Mouse (Mus musculus) embryonic facial prominence, embryonic 14.5 days (tissue): ENCODE results near the gene Asb18. TPM values are rescaled to one million over a fixed set of nuclear protein-coding genes. Genes with fewer than 3 reads are reported as not detected.
A peak's percentile ranks its signal among the peaks of the same experiment; 100 is the strongest.

ENCODE experiments used
- ATAC-seq: fragments of 200-750 bp; cut with Nextera tagmentation; 2 replicates; pipeline ENCODE4 v1.8.0; 2017; ENCODE audit warnings: low read depth, moderate number of reproducible peaks, moderate TSS enrichment
- DNase-seq: peaks from one replicate; pipeline ENCODE4 v3.0.0-alpha.2; 2015; ENCODE audit warnings: low spot score
- H3K27ac ChIP-seq: fragments of 300-500 bp; sonication (generic); replicated peaks from 2 replicates; pipeline ENCODE4 v1.5.1; 2014; ENCODE audit warnings: low read depth, mild to moderate bottlenecking, low read length, moderate library complexity
- H3K27me3 ChIP-seq: fragments of 300-500 bp; sonication (generic); replicated peaks from 2 replicates; pipeline ENCODE4 v1.6.1; 2014; ENCODE audit warnings: low read length; ENCODE audit not compliant: control insufficient read depth, insufficient read depth
- H3K36me3 ChIP-seq: fragments of 300-500 bp; sonication (generic); 2 replicates; pipeline ENCODE4 v1.6.1; 2014; ENCODE audit warnings: low read length, mixed read lengths; ENCODE audit not compliant: control insufficient read depth, insufficient read depth
- H3K4me1 ChIP-seq: fragments of 300-500 bp; sonication (generic); 2 replicates; pipeline ENCODE4 v1.6.1; 2014; ENCODE audit warnings: antibody characterized with exemption, low read length; ENCODE audit not compliant: control insufficient read depth, insufficient read depth
- H3K4me2 ChIP-seq: fragments of 300-500 bp; sonication (generic); 2 replicates; pipeline ENCODE4 v1.6.1; 2014; ENCODE audit warnings: low read depth, mild to moderate bottlenecking, low read length, moderate library complexity, mixed read lengths
- H3K4me3 ChIP-seq: fragments of 300-500 bp; sonication (generic); 2 replicates; pipeline ENCODE4 v1.5.1; 2014; ENCODE audit warnings: low read depth, mild to moderate bottlenecking, low read length
- H3K9ac ChIP-seq: fragments of 300-500 bp; sonication (generic); 2 replicates; pipeline ENCODE4 v1.6.1; 2014; ENCODE audit warnings: low read depth, mild to moderate bottlenecking, low read length, moderate library complexity, mixed read lengths
- H3K9me3 ChIP-seq: fragments of 300-500 bp; sonication (generic); 2 replicates; pipeline ENCODE4 v1.6.1; 2016; ENCODE audit warnings: low read length; ENCODE audit not compliant: control insufficient read depth
- WGBS: fragments of 180-500 bp; shearing (Covaris S2); extraction: QIAGEN DNeasy Blood & Tissue Kit; methylation state at CpG from one replicate; pipeline ENCODE4 v1.1.7; 2014; 5-methylcytosine and 5-hydroxymethylcytosine counted together
- polyA plus RNA-seq: library from polyadenylated mRNA; unstranded; fragments of >200 nt; fragmentation: Nextera tagmentation; extraction: Ambion mirVana; gene quantifications from 2 replicates; pipeline ENCODE4 v1.2.1, GENCODE M21; 2014

Gene Asb18
- polyA plus RNA-seq, 1 experiment from 2014 or later, result 0.31 TPM

DNA sequence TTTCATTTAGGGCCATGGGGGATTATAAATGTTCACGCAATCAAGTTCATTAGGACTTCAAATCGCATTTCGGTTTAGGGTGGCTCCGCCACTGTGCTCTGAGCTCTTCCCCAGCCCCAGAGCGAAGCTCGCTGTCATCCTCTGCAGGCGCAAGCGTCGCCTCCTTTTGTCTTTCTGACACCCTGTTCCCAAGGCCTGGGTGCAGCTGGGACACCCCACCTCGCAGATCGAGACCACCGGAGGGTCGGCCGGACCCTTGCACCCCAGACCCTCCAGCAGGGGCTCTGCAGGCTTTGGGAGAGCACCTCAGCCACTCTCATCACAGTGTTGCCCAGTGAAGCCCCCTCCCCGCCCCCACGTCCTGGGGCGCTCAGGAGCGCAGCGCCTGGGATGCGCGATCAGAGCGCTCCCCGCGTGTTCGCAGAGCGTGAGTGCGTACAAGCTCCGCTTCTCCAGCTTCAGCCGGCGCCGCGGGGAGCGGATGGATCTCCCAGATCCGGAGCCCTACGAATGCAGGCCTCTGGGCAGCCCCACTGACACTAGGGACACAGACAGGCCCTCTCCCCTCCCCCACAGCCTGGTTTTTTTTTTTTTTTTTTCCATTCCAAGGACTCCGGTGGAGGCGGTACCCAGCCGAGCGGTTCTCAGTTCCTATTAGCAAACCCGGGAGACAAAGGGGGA, 72.6 kb downstream of the Asb18 start:
- Histone ChIP-seq H3K9ac (peak overlapping the region; percentile 19; the same call in 1 of the 2 replicates), H3K9me3 (no peaks in the 10 kb centered on the region)

DNA sequence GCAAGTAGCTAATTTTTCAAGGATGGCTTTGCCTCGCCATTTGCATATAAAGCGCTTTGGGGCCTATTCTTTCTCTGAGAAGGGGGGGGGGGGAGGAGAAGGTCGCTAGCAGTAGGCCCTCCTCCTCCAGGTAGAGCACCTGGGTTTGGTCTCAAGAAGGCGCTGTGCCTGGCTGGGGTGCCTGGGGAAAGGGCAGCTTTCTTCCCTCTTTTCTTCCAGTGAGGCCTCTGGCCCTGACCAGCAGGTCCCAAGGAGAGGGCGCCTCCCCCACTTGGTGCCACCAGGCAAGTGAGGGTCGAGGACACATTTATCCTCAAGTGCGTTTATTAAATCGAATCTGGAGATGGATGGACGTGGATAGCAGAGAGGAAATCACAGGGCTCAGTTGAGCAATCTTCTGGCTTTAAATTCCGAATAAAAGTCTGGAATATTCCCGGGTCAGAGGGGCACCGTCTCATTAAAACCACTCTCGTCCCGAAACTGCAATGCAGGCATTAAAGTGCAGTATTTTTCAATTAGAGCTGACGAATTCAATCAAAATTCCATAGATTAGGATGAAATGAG, 73.4 kb downstream of the Asb18 start:
- Histone ChIP-seq H3K27me3 (peaks cover 94% of the 10 kb centered on the region), H3K9me3 (no peaks in the 10 kb centered on the region), H3K36me3 (no peaks in the 10 kb centered on the region), H3K4me1 (peaks cover 6% of the 10 kb centered on the region; the same call in 1 of the 2 replicates), H3K27ac (no peak overlapping the region), H3K9ac (no peak overlapping the region), H3K4me3 (no peak overlapping the region), H3K4me2 (no peak overlapping the region; the same call in 1 of the 2 replicates)
- 10% methylated on average over 15 of the region's 15 CpGs for WGBS
- ATAC-seq (no peak), DNase-seq (no peak)

More for the DNA sequence above, 72.6 kb downstream of the Asb18 start:
- Histone ChIP-seq H3K4me1 (peaks cover 6% of the 10 kb centered on the region; the same call in 1 of the 2 replicates), H3K36me3 (no peaks in the 10 kb centered on the region), H3K27me3 (peaks cover 88% of the 10 kb centered on the region), H3K27ac (no peak overlapping the region), H3K4me2 (peak overlapping the region; percentile 49), H3K4me3 (peak overlapping the region; percentile 32)
- DNase-seq (no peak), ATAC-seq (peak; percentile 42)
- WGBS, result under 1% methylated on average over 32 of the region's 40 CpGs

DNA sequence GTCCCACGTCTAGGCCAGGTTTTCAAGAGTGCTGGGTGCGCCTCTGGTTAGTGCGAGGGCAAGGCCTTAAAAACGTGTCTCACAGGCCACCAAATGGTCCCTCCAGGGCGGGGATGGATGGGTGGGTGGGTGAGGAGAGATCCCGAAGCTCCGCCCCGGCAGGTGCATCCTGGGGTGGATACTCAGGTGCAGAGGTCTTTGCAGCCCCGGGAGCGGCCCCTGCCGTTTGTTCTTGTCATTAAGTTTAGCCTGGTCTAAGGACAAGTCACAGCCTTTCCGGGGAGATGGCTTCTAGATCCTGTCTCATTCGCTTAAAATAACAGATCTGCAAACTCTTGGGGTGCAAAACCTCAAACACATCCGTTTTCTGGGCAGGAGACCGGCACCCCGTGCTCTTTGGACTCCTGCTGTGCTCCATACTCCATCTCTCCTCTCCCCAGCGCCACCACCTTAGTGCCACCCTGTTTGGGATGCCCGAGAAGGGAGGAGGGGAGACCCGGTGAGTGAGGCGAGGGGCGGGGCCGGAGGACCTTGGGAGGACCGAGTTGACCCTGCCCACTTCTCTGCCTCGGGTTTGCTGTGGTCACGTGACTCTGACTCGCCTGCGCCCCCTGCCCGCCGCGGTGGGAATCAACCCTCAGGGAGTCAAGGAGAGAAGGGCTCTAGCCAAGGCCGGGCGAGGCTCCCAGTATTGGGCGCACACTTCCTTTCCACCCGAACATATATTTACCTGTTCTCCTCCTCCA, 74.3 kb downstream of the Asb18 start:
- DNase-seq, result peak; percentile 61
- Histone ChIP-seq H3K9ac (no peak overlapping the region), H3K4me2 (peak overlapping the region; percentile 29; the same call in 1 of the 2 replicates), H3K27ac (no peak overlapping the region), H3K4me3 (peak overlapping the region; percentile 20; the same call in 1 of the 2 replicates), H3K27me3 (peaks cover 96% of the 10 kb centered on the region), H3K36me3 (no peaks in the 10 kb centered on the region), H3K9me3 (no peaks in the 10 kb centered on the region), H3K4me1 (peaks cover 10% of the 10 kb centered on the region)
- 4% methylated on average over 26 of the region's 34 CpGs for WGBS
- ATAC-seq, result peak; percentile 62; the same call in 1 of the 2 replicates

DNA sequence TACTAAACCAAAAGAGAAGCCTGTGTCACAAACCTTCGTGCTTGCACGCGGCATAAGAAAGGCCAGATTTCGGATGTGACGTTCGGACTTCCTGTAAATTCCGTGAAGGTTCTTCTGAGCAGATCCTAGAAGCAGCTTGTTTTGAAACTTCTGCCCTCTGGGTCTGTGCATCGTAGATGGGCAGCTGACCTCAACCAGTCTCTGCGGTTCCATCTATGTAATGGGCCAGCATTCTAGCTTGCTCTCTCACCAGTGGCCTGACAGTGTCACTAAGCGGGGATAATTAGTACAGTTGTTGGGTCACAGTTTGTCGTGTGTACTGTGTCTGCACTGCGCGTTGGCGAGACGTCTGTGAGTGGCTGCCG, 74.9 kb downstream of the Asb18 start:
- no peak for DNase-seq
- no peak overlapping the region for H3K4me3 ChIP-seq
- WGBS, result 30% methylated on average over 16 of the region's 16 CpGs
- no peak overlapping the region for H3K27ac ChIP-seq
- no peak overlapping the region for H3K4me2 ChIP-seq
- ATAC-seq, result no peak
- peaks cover 10% of the 10 kb centered on the region for H3K4me1 ChIP-seq
- H3K27me3 ChIP-seq, result peaks cover 97% of the 10 kb centered on the region
- no peaks in the 10 kb centered on the region for H3K9me3 ChIP-seq
- no peak overlapping the region for H3K9ac ChIP-seq
- H3K36me3 ChIP-seq, result no peaks in the 10 kb centered on the region

DNA sequence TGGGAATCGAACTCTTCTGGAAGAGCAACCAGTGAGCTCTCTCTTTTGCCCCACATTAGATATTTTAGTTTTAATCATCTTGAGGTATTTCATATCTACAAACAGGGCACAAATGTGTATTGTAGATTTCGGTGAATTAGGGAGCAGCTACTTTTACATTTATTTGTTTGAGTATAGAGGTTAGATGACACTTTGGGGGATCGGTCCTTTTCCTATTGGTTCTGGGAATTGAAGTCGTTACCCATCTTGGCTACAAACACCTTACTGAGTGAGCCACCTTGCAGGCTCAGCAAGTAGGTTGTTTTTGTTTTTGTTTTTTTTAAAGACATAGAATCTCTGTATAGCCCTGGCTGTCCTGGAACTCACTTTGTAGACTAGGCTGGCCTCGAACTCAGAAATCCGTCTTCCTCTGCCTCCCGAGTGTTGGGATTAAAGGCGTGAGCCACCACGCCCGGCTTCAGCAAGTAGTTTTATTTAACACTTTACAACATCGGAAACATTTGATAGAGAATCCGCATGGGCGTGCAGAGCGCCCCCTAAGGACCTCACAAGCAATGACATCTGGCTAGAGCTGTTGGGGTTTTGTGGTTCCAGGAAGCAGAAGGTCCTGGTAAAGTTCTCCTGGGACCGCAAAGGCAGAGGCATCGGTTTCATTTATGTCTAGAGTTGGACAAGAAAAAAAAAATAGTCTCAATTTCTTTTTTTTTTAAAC, 75.4 kb downstream of the Asb18 start:
- Histone ChIP-seq H3K27ac (no peak overlapping the region), H3K9ac (no peak overlapping the region), H3K9me3 (no peaks in the 10 kb centered on the region), H3K4me1 (peaks cover 10% of the 10 kb centered on the region), H3K4me2 (no peak overlapping the region), H3K36me3 (no peaks in the 10 kb centered on the region), H3K4me3 (no peak overlapping the region), H3K27me3 (peaks cover 97% of the 10 kb centered on the region)
- no peak for DNase-seq
- ATAC-seq, result no peak
- WGBS, result 24% methylated on average over 16 of the region's 16 CpGs

DNA sequence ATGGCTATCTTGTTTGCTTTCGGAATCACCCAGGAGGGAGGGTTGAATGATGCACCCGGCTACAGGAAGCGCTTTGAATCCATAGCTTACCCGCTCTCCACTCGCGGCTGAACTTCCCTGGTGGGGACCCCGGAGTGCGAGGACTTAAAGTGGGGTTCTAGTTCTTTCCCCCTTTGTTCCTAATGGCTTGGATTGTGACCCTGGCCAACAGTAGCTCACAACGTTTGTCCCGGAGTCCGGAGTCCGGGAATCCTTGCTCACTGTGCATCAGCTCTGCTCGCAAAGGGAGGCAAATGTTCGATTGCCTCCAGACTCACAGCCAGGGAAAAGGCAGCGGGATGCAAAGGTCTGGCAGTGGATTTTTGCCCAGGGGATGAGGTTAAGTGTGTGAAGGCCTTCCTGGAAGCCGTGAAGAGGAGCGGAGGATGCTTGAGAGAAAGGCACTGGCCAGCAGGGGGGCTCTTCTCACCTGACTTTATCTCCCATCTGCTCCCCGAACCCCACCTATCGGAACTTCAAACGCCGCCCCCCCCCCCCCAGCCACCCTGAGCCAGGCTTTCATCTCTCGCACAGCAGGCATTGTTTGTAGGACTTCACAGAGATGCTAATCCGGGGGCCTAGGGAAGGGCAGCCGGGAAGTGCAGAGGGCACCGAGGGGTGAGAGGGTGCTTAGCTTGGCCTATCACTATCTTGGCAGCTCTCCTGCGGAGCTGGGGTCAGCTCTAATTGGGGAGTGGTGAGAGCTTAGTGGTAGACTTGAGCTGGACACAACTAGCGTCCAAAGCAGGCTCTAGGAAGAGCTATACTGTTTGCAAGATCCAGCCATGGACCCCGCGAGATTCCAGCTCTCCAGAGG, 78.7 kb downstream of the Asb18 start:
- DNase-seq (no peak), ATAC-seq (no peak)
- Histone ChIP-seq H3K4me2 (no peak overlapping the region), H3K27ac (no peak overlapping the region), H3K36me3 (no peaks in the 10 kb centered on the region), H3K9ac (no peak overlapping the region), H3K4me3 (no peak overlapping the region), H3K9me3 (no peaks in the 10 kb centered on the region), H3K4me1 (peaks cover 11% of the 10 kb centered on the region), H3K27me3 (peaks cover 98% of the 10 kb centered on the region)
- WGBS, result 3% methylated on average over 29 of the region's 29 CpGs

DNA sequence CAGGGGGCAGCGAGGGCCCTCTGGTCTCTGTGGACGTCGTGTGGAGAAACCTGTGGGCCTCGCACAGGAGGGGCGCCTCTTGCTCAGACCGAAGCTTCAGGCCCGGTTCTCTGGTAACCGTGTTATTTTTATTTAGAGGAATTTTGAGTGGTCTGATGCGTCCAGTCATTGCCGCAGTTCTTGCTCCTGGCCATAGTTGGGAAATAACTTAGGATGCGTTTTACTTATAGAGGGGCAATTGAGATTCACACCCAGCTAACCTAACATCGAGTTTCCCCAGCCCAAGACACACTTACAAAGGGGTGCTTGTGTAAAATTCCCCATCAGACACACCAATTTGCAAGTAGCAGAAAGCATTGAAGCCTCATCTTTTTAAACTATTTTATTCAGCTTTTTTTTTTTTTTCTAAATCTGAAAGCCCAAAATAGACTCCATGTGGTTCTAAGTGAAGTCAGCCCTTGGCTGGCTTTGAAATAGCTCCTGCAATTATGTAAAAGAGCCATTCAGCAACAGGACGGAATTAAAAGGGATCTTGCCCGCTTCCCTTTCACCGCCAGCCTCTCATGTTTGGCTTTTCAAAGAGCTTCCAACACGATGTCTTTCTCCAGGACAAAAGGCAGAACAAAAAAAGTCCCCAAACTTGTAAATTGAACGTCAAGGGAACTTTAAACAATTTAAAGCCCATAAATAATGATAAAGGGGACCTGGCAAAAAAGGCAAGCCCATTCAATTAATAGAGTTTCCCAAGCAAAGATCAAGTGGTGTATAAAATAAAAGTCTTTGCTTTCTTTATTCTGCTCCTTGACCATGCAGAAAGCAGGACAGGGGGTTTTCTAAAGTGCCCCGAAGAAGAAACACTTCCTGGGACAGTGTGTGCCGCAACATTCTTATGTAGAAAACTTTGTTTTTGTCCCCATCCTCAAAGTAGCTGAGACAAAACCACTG, 79.9 kb downstream of the Asb18 start:
- DNase-seq, result peak; percentile 48
- no peaks in the 10 kb centered on the region for H3K9me3 ChIP-seq
- WGBS, result 4% methylated on average over 19 of the region's 19 CpGs

More for the DNA sequence above, 79.9 kb downstream of the Asb18 start:
- Histone ChIP-seq H3K9ac (no peak overlapping the region), H3K4me3 (no peak overlapping the region), H3K27ac (no peak overlapping the region), H3K4me2 (no peak overlapping the region), H3K4me1 (peaks cover 20% of the 10 kb centered on the region), H3K36me3 (no peaks in the 10 kb centered on the region), H3K27me3 (peaks cover 100% of the 10 kb centered on the region)
- no peak for ATAC-seq
